Mouse (Mus musculus): ENCODE results near the gene Pla2g2c. TPM values are rescaled to one million over a fixed set of nuclear protein-coding genes. Genes with fewer than 3 reads are reported as not detected.

Pla2g2c gene
- polyA plus RNA-seq, 1 experiment from 2014 or later = 0.61 TPM

DNA sequence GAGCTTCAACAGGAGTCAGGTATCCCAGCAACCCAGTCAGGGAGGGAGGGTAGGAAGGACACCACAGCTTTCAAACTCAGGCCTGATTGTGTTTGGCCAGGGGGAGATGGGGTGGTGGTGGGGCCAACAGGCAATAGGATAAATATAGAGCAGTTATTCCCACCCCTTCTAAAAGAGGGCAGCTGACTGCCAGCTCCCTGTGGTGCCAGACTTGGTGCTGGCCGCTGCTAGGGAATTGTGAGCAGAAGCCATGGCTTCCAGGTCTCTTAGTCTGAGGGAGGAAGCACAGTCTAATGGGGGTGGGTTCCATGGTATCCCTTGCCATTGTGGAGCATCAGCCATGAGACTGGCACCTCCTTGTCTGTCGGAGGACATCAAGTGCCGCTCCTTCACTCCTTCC lies 29.0 kb downstream of the Pla2g2c start:
- WGBS = 85% methylated on average over 3 of the region's 3 CpGs
- Histone ChIP-seq H3K4me1 (peaks cover 9% of the 10 kb centered on the region; the same call in 1 of the 2 replicates), H3K27me3 (no peaks in the 10 kb centered on the region), H3K36me3 (no peaks in the 10 kb centered on the region), H3K4me2 (replicated peaks) (no peak overlapping the region), H3K9ac (no peak overlapping the region), H3K27ac (replicated peaks) (no peak overlapping the region), H3K4me3 (replicated peaks) (no peak overlapping the region), H3K9me3 (replicated peaks) (no peaks in the 10 kb centered on the region)
- no peak for ATAC-seq (ENCODE audit: insufficient number of reproducible peaks, low FRiP score, low TSS enrichment, low read depth)

DNA sequence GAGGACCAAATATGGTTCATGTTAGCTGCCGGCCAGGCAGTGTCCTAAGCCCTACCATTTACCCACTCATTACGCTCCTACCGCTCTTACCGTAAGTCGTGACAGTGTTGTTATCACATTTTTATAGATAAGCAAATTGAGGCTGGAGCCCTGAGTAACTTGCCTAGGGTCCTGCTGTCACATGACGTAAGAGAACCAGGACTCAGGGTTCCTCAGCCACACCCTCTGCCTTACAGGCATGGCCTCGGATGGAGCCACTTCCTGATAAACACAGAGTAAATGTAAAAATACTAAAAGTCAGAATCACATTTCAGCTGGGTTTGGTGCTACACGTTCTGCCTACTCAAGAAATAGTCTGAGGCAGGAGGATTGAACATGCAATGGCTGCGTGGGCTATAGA lies 29.8 kb downstream of the Pla2g2c start:
- no peak overlapping the region for H3K27ac ChIP-seq (replicated peaks)
- WGBS = 76% methylated on average over 9 of the region's 9 CpGs
- H3K9me3 ChIP-seq (replicated peaks) = no peaks in the 10 kb centered on the region
- no peak overlapping the region for H3K4me3 ChIP-seq (replicated peaks)
- no peaks in the 10 kb centered on the region for H3K36me3 ChIP-seq
- peaks cover 9% of the 10 kb centered on the region; the same call in 1 of the 2 replicates for H3K4me1 ChIP-seq
- no peak for ATAC-seq (ENCODE audit: insufficient number of reproducible peaks, low FRiP score, low TSS enrichment, low read depth)
- no peak overlapping the region for H3K9ac ChIP-seq
- no peak overlapping the region for H3K4me2 ChIP-seq (replicated peaks)
- no peaks in the 10 kb centered on the region for H3K27me3 ChIP-seq

DNA sequence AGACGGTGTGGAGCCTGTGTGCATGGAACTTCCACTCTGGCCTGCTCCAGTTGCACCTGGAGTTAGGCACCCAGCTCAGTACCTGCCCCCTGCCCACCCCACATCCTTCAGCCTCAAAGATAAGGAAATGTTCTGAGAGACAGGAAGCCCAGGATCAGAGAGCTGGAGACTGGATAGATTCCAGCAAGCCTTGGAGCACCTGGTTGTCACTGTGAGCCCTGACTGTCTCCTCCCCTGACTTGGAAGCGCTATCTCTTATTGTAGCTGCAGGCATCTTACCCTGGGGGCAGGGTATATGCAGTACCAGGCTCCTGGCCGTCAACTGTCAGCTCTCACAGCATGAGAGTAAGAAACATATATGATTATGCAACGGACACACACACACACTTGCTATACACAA lies 30.8 kb downstream of the Pla2g2c start:
- H3K36me3 ChIP-seq = no peaks in the 10 kb centered on the region
- H3K9ac ChIP-seq = no peak overlapping the region
- H3K9me3 ChIP-seq (replicated peaks) = no peaks in the 10 kb centered on the region
- no peaks in the 10 kb centered on the region for H3K27me3 ChIP-seq
- peaks cover 9% of the 10 kb centered on the region; the same call in 1 of the 2 replicates for H3K4me1 ChIP-seq
- 0 out of 2 replicates have a peak overlapping the region, but pooled peaks have one; percentile 51 for H3K27ac ChIP-seq (replicated peaks)
- no peak overlapping the region for H3K4me2 ChIP-seq (replicated peaks)
- 45% methylated on average over 4 of the region's 4 CpGs for WGBS
- ATAC-seq (ENCODE audit: insufficient number of reproducible peaks, low FRiP score, low TSS enrichment, low read depth) = no peak
- peak overlapping the region; percentile 3; the same call in 1 of the 2 replicates for H3K4me3 ChIP-seq (replicated peaks)

DNA sequence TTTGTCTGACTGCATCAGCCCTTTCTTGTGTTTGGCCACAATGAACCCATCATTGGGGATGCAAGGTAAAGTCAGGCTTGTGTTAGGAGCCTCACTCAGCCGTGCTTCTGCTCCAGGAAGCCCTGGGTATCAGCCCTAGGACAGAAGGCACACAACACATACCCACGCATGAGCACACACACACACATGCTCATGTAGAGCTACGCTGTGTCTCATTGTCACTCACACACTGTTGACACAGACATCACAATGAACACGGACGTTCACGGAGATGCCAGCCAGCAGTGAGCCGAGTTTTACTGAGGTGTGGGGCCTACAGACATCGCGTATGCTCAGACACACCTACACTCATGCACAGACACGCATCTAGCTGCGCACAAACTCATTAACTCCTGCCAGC lies 31.4 kb downstream of the Pla2g2c start:
- WGBS = 63% methylated on average over 11 of the region's 11 CpGs
- no peaks in the 10 kb centered on the region for H3K27me3 ChIP-seq

DNA sequence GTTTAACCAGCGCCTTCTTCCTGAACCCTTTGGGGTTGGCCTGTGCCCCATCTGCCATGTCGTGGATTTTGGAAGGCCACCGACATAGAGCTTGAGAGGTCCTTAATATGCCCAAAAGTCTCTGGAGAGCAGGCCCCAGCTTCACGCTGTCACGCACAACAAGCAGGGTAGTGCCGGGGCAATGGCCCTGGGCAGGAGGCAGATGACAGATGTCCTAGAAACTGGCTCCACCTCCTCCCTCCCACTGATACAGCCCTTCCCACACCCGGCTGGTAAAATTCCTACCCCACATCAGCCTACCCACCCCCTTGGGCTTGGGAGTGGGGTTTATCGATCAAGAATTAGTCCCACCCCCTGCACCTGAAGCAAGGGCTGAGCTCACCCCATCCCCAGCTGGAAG lies 32.8 kb downstream of the Pla2g2c start, which contains the start of gene Pla2g2f:
Gene Pla2g2f (minus strand): TSS at position 211 of the 400 bp plus-strand sequence.
- peak within 1 kb of the TSS; percentile 51 for H3K27ac ChIP-seq (replicated peaks)
- H3K4me1 ChIP-seq = peaks cover 9% of the 10 kb centered on the region; the same call in 1 of the 2 replicates
- peak within 1 kb of the TSS; percentile 3; the same call in 1 of the 2 replicates for H3K4me3 ChIP-seq (replicated peaks)
- no peaks in the 10 kb centered on the region for H3K27me3 ChIP-seq
- H3K9me3 ChIP-seq (replicated peaks) = no peaks in the 10 kb centered on the region
- WGBS = 68% methylated on average over 8 of the region's 8 CpGs
- H3K36me3 ChIP-seq = no peaks in the 10 kb centered on the region
- no peak within 1 kb of the TSS for H3K9ac ChIP-seq
- H3K4me2 ChIP-seq (replicated peaks) = no peak within 1 kb of the TSS
- ATAC-seq (ENCODE audit: insufficient number of reproducible peaks, low FRiP score, low TSS enrichment, low read depth) = no peak

More for the DNA sequence above, 31.4 kb downstream of the Pla2g2c start:
- Histone ChIP-seq H3K36me3 (no peaks in the 10 kb centered on the region), H3K4me2 (replicated peaks) (no peak overlapping the region), H3K27ac (replicated peaks) (peak overlapping the region; percentile 51), H3K9me3 (replicated peaks) (no peaks in the 10 kb centered on the region), H3K4me1 (peaks cover 9% of the 10 kb centered on the region; the same call in 1 of the 2 replicates), H3K4me3 (replicated peaks) (peak overlapping the region; percentile 3; the same call in 1 of the 2 replicates), H3K9ac (no peak overlapping the region)
- no peak for ATAC-seq (ENCODE audit: insufficient number of reproducible peaks, low FRiP score, low TSS enrichment, low read depth)

DNA sequence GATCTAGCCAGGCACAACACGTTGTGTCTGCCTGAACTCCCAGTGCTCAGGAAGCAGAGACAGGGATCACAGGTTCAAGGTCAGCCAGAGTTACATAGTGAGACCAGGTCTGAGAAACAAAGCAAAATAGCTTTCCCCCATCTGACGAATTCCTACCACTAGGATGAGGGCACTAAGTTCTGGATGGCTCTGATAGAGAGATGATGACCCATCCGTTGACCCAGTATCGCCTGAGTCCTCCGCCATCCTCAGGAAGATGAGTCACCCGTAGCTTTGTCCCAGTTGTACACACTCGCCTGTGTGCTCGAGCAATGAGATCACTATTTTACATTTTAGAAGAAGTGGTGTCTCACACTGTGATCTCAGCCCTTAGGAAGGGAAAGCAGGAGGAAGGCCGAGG lies 37.7 kb downstream of the Pla2g2c start:
- WGBS = 75% methylated on average over 9 of the region's 9 CpGs
- Histone ChIP-seq H3K36me3 (no peaks in the 10 kb centered on the region), H3K27ac (replicated peaks) (no peak overlapping the region), H3K27me3 (no peaks in the 10 kb centered on the region), H3K9ac (no peak overlapping the region), H3K4me2 (replicated peaks) (no peak overlapping the region), H3K4me3 (replicated peaks) (no peak overlapping the region), H3K9me3 (replicated peaks) (no peaks in the 10 kb centered on the region), H3K4me1 (no peaks in the 10 kb centered on the region)
- ATAC-seq (ENCODE audit: insufficient number of reproducible peaks, low FRiP score, low TSS enrichment, low read depth) = no peak

DNA sequence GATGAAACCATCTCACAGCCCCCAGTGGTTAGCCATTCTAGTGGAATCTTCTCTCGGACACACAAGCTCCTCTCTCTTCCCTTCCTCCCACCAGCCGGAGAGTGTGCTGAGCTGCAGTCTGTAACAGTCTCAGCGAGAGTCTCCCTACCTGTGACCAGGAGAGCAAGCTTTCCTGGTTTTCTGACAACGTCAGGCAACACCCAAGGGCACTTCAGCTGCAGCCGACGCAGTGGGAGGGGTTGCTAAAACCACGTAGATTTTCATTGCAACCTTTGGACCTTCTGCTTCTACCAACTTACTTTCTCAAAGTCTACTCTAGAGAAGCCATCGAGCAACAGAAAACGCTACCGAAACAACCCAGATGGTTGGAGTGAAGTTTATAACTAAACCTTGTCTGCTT lies 47.4 kb downstream of the Pla2g2c start:
- 0 out of 2 replicates have a peak, but pooled peaks cover 3% of the 10 kb centered on the region for H3K27me3 ChIP-seq
- WGBS = 68% methylated on average over 10 of the region's 10 CpGs
- no peak for ATAC-seq (ENCODE audit: insufficient number of reproducible peaks, low FRiP score, low TSS enrichment, low read depth)
- H3K4me3 ChIP-seq (replicated peaks) = no peak overlapping the region
- no peaks in the 10 kb centered on the region for H3K9me3 ChIP-seq (replicated peaks)
- H3K4me2 ChIP-seq (replicated peaks) = no peak overlapping the region
- no peaks in the 10 kb centered on the region for H3K36me3 ChIP-seq
- H3K9ac ChIP-seq = no peak overlapping the region
- H3K27ac ChIP-seq (replicated peaks) = no peak overlapping the region
- H3K4me1 ChIP-seq = no peaks in the 10 kb centered on the region

DNA sequence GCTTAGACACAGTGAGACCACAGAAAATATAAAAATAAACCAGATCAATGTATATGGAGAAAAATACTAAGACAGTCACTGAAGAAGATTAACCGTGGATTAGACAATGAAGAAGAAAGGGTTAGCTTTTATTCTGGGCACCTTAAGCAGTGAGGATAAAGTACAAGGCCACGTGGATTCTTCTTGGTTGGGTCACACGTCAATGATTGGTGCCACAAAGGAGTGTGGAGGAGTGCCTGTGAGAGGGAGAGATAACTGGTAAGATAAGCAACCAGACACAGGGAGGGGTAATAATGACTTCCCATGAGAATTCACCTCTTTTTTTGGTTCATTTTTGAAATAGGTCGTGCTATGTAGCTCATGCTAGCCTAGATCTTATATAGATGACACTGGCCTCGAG lies 47.8 kb downstream of the Pla2g2c start:
- WGBS = 70% methylated on average over 5 of the region's 5 CpGs
- no peak overlapping the region for H3K9ac ChIP-seq
- no peak overlapping the region for H3K27ac ChIP-seq (replicated peaks)
- H3K4me1 ChIP-seq = no peaks in the 10 kb centered on the region
- no peak overlapping the region for H3K4me3 ChIP-seq (replicated peaks)
- 0 out of 2 replicates have a peak, but pooled peaks cover 3% of the 10 kb centered on the region for H3K27me3 ChIP-seq
- H3K9me3 ChIP-seq (replicated peaks) = no peaks in the 10 kb centered on the region
- no peak overlapping the region for H3K4me2 ChIP-seq (replicated peaks)
- no peak for ATAC-seq (ENCODE audit: insufficient number of reproducible peaks, low FRiP score, low TSS enrichment, low read depth)
- H3K36me3 ChIP-seq = no peaks in the 10 kb centered on the region

DNA sequence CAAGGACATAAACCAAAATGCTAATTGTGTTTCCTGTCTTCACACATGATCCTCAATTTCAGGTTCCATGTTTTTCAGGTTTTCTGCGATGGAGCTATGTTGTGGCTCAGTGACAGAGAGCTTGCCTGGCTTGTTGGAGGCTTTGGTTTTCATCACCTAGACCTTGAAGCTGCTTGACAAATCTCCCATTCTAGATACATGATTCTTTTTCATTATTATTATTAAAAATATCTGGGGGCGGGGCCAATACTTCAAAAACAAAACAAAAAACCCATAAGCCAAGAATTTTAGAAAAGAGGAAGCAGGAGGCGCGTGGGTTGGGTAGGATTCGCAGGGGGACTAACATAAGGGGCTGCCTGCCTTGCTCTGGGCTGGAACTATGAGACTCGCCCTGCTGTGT lies 50.8 kb downstream of the Pla2g2c start, which contains the start of gene Pla2g2d:
Gene Pla2g2d (plus strand): TSS at position 301 of the 400 bp plus-strand sequence.
- Histone ChIP-seq H3K9me3 (replicated peaks) (no peaks in the 10 kb centered on the region), H3K4me3 (replicated peaks) (no peak within 1 kb of the TSS), H3K9ac (no peak within 1 kb of the TSS), H3K27ac (replicated peaks) (no peak within 1 kb of the TSS), H3K36me3 (no peaks in the 10 kb centered on the region), H3K4me2 (replicated peaks) (no peak within 1 kb of the TSS), H3K27me3 (0 out of 2 replicates have a peak, but pooled peaks cover 3% of the 10 kb centered on the region), H3K4me1 (no peaks in the 10 kb centered on the region)
- WGBS = 80% methylated on average over 6 of the region's 6 CpGs
- no peak for ATAC-seq (ENCODE audit: insufficient number of reproducible peaks, low FRiP score, low TSS enrichment, low read depth)

DNA sequence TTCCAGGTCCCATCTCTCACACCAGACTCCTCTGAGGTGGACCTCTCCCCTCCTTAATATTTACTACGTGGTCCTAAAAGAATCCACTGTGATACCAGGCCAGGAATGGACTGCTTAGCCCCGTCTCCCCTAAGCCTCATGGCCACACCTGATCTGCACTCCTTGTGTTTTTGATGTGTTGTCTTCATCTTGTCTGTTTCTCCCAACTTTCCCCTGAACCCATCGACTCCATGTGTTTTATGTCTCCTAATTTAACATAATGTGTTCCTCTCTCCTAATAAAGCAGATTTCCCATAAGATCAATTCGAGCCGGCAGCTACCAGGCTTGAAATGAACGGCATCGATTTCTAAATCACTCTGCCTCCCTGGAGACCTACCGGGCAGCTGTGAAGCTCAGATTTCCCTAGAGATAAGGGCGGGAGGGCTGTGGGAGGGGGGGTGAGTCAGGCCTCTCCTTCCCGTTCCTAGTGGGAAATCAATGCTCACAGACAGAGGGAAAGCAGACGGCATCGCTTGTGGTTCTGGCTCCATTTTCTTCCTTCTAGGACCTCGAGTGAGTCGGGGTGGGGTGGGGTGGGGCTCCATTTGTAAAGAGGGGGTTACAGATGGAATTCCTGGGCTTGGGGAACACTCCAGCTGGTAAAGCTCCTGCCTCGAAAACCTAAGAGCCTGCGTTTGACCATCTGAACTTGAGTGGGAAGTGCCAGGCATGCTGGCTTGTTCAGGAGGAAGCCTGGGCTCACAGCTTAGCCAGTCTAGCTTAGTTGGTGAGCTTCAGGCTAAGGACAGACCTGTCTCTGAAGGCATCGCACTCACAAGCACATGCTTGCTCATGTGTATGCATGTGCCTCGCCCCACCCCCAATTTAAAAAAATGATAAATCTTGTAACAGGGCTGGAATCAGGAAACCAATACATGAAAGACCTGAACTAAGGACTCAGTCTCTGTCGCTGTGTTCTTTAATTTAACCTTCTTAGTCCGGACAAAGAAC lies 53.1 kb downstream of the Pla2g2c start:
- ATAC-seq (ENCODE audit: insufficient number of reproducible peaks, low FRiP score, low TSS enrichment, low read depth) = no peak
- H3K27ac ChIP-seq (replicated peaks) = no peak overlapping the region
- no peaks in the 10 kb centered on the region for H3K36me3 ChIP-seq
- 26% methylated on average over 20 of the region's 20 CpGs for WGBS
- H3K4me2 ChIP-seq (replicated peaks) = no peak overlapping the region
- no peaks in the 10 kb centered on the region for H3K27me3 ChIP-seq
- H3K4me1 ChIP-seq = no peaks in the 10 kb centered on the region
- H3K4me3 ChIP-seq (replicated peaks) = no peak overlapping the region
- no peaks in the 10 kb centered on the region for H3K9me3 ChIP-seq (replicated peaks)
- no peak overlapping the region for H3K9ac ChIP-seq

DNA sequence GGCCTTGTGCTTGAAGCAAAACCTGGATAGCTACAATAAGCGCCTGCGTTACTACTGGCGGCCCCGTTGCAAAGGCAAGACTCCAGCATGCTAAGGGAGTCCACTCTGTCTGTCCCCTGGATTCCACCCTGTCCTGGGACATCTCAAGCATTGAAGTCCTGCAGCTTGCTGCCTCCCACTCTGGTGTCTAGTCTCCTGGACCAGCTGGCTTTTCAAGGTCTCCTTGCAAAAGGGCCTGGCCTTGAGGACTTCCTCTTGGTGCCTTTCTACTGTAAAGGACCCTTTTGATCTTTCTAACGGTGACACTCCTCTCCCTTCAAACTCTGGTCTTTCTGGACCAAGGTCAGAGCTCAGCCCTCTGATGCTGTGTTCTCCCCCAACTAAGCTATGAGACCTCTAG lies 55.7 kb downstream of the Pla2g2c start:
- Histone ChIP-seq H3K27me3 (no peaks in the 10 kb centered on the region), H3K9me3 (replicated peaks) (no peaks in the 10 kb centered on the region), H3K27ac (replicated peaks) (no peak overlapping the region), H3K4me1 (no peaks in the 10 kb centered on the region), H3K4me3 (replicated peaks) (no peak overlapping the region), H3K36me3 (no peaks in the 10 kb centered on the region), H3K9ac (no peak overlapping the region), H3K4me2 (replicated peaks) (no peak overlapping the region)
- ATAC-seq (ENCODE audit: insufficient number of reproducible peaks, low FRiP score, low TSS enrichment, low read depth) = no peak
- 87% methylated on average over 5 of the region's 5 CpGs for WGBS
